Mouse (Mus musculus) liver, postnatal 0 days (tissue): ENCODE measurements around the gene Aoc2.

Experiments
- CTCF ChIP-seq: sonication (generic); IDR thresholded peaks from 2 replicates; pipeline ENCODE4 v1.5.1; 2016; ENCODE audit warnings: antibody characterized with exemption, low read depth
- EP300 ChIP-seq: IDR thresholded peaks from 2 replicates; pipeline ENCODE4 v1.6.1; 2016; ENCODE audit warnings: antibody characterized with exemption, low read depth, mild to moderate bottlenecking

DNA sequence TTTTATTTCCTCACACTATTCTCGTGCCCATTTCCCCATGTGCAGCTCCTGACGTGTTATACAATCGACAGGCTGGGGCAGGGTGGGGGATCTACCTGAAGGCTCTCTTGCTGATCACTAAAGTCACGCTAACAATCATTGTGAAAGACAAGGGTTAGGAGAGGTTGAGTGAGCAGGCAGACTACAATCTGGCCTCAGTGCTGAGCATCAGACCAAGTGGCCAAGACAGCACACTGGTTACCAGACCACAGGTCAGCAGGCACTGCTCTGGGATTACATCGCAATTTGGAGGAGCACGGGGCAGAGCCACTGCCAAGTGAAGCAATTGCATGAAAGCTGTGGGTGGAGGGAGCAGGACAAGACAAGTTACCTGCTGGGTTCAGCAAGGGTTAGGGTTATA, 54.1 kb downstream of the Aoc2 start:
- TF ChIP-seq EP300 = peak; percentile 4; the same call in 1 of the 2 replicates
- TF ChIP-seq CTCF = no peak
